Mouse (Mus musculus) stomach, embryonic 15.5 days (tissue): ENCODE results near the gene Fbxo47. TPM values are rescaled to one million over a fixed set of nuclear protein-coding genes. Genes with fewer than 3 reads are reported as not detected.

Experiments used
- ATAC-seq: fragments of 200-750 bp; cut with Nextera tagmentation; 2 replicates; pipeline ENCODE4 v1.8.0; 2017; ENCODE audit warnings: low read depth, moderate number of reproducible peaks, moderate TSS enrichment; ENCODE audit not compliant: insufficient read depth, low FRiP score
- H3K27ac ChIP-seq: fragments of 300-500 bp; sonication (generic); 2 replicates; pipeline ENCODE4 v1.5.1; 2015; ENCODE audit warnings: mild to moderate bottlenecking, inconsistent platforms
- H3K27me3 ChIP-seq: fragments of 300-500 bp; sonication (generic); replicated peaks from 2 replicates; pipeline ENCODE4 v1.6.1; 2015; ENCODE audit warnings: inconsistent platforms
- H3K36me3 ChIP-seq: fragments of 300-500 bp; sonication (generic); 2 replicates; pipeline ENCODE4 v1.6.1; 2015; ENCODE audit warnings: inconsistent platforms
- H3K4me1 ChIP-seq: fragments of 300-500 bp; sonication (generic); 2 replicates; pipeline ENCODE4 v1.6.1; 2015; ENCODE audit warnings: inconsistent platforms
- H3K4me2 ChIP-seq: fragments of 300-500 bp; sonication (generic); 2 replicates; pipeline ENCODE4 v1.6.1; 2015; ENCODE audit warnings: mild to moderate bottlenecking, inconsistent platforms
- H3K4me3 ChIP-seq: fragments of 300-500 bp; sonication (generic); replicated peaks from 2 replicates; pipeline ENCODE4 v1.5.1; 2015; ENCODE audit warnings: inconsistent platforms
- H3K9ac ChIP-seq: fragments of 300-500 bp; sonication (generic); 2 replicates; pipeline ENCODE4 v1.6.1; 2015; ENCODE audit warnings: inconsistent platforms
- H3K9me3 ChIP-seq: fragments of 300-500 bp; sonication (generic); 2 replicates; pipeline ENCODE4 v1.6.1; 2016; ENCODE audit warnings: inconsistent platforms
- WGBS: fragments of 180-500 bp; shearing (Covaris S2); methylation state at CpG from one replicate; pipeline ENCODE4 v1.1.7; 2015; 5-methylcytosine and 5-hydroxymethylcytosine counted together
- polyA plus RNA-seq: library from polyadenylated mRNA; unstranded; fragments of >200 nt; fragmentation: Nextera tagmentation; extraction: Ambion mirVana; gene quantifications from 2 replicates; pipeline ENCODE4 v1.2.1, GENCODE M21; 2015

Fbxo47 gene
- polyA plus RNA-seq, 1 experiment from 2014 or later: 0.65 TPM

DNA sequence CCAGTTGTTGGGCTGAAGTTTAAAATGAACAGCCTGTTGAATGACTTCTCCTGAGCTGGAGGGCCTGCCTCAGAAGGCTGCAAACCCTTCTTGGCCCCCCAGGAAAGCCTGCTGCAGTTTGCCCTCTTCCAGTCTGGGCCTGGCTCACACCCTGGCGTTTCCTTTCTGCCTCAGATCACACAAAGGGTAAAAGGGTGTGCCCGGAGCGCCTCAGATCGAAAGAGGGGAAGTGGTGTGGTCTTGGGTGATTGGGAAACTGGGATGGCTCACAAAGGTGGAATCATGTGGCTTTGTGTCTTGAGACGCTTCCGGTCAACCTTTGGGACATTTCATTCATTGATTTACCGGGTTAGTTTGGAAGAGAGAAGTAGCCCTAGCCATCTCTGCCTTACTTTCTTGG lies 57.5 kb downstream of the Fbxo47 start:
- H3K27me3 ChIP-seq: no peaks in the 10 kb centered on the region
- 0 out of 2 replicates have a peak overlapping the region, but pooled peaks have one; percentile 50 for H3K27ac ChIP-seq
- no peaks in the 10 kb centered on the region for H3K9me3 ChIP-seq
- H3K4me1 ChIP-seq: peaks cover 13% of the 10 kb centered on the region; the same call in 1 of the 2 replicates
- ATAC-seq: no peak
- peaks cover 34% of the 10 kb centered on the region for H3K36me3 ChIP-seq
- no peak overlapping the region for H3K9ac ChIP-seq
- 73% methylated on average over 7 of the region's 7 CpGs for WGBS
- H3K4me3 ChIP-seq: no peak overlapping the region
- no peak overlapping the region for H3K4me2 ChIP-seq

GRCm38 (mm10) chr11:97825971-97826370 lies 58.0 kb downstream of the Fbxo47 start:
- 68% methylated on average over 9 of the region's 9 CpGs for WGBS
- ATAC-seq: no peak
- 0 out of 2 replicates have a peak overlapping the region, but pooled peaks have one; percentile 50 for H3K27ac ChIP-seq

GRCm38 (mm10) chr11:97825295-97825694 lies 58.7 kb downstream of the Fbxo47 start:
- 79% methylated on average over 10 of the region's 10 CpGs for WGBS
- H3K27ac ChIP-seq: no peak overlapping the region
- no peak overlapping the region for H3K4me3 ChIP-seq
- H3K9ac ChIP-seq: no peak overlapping the region
- peaks cover 18% of the 10 kb centered on the region; the same call in 1 of the 2 replicates for H3K4me1 ChIP-seq
- ATAC-seq: no peak
- H3K27me3 ChIP-seq: no peaks in the 10 kb centered on the region
- no peaks in the 10 kb centered on the region for H3K9me3 ChIP-seq
- H3K36me3 ChIP-seq: peaks cover 37% of the 10 kb centered on the region
- no peak overlapping the region for H3K4me2 ChIP-seq

More at GRCm38 (mm10) chr11:97825971-97826370, 58.0 kb downstream of the Fbxo47 start:
- peaks cover 34% of the 10 kb centered on the region for H3K36me3 ChIP-seq
- no peak overlapping the region for H3K4me2 ChIP-seq
- H3K9ac ChIP-seq: no peak overlapping the region
- no peaks in the 10 kb centered on the region for H3K9me3 ChIP-seq
- H3K27me3 ChIP-seq: no peaks in the 10 kb centered on the region
- H3K4me1 ChIP-seq: peaks cover 13% of the 10 kb centered on the region; the same call in 1 of the 2 replicates
- H3K4me3 ChIP-seq: no peak overlapping the region

GRCm38 (mm10) chr11:97824895-97825294 lies 59.1 kb downstream of the Fbxo47 start:
- WGBS: 66% methylated on average over 6 of the region's 6 CpGs
- H3K4me2 ChIP-seq: no peak overlapping the region
- H3K36me3 ChIP-seq: peaks cover 39% of the 10 kb centered on the region
- peak overlapping the region; percentile 16; the same call in 1 of the 2 replicates for H3K27ac ChIP-seq
- peaks cover 18% of the 10 kb centered on the region; the same call in 1 of the 2 replicates for H3K4me1 ChIP-seq
- H3K4me3 ChIP-seq: no peak overlapping the region
- H3K9ac ChIP-seq: no peak overlapping the region
- H3K9me3 ChIP-seq: no peaks in the 10 kb centered on the region
- ATAC-seq: no peak
- no peaks in the 10 kb centered on the region for H3K27me3 ChIP-seq

DNA sequence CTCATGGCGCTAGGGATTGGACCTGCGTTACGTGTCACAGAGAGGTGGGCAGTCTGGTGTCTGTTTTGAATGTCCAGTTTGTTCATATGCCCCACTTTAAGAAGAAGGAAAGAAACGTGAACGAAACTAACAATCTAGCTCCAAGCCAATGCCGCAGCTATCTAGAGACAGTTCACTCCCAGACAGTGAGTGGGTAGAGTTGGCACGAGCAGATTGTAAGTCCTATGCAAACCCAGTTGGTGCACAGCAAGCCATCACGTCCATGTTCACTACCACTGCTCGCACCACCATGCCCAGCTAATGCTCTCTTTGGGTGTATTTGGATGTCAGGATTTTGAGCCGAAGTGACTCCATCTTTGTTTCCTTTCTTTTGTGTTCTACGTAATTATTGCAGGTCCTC lies 59.8 kb downstream of the Fbxo47 start:
- H3K4me1 ChIP-seq: peaks cover 22% of the 10 kb centered on the region
- ATAC-seq: no peak
- no peaks in the 10 kb centered on the region for H3K9me3 ChIP-seq
- H3K27me3 ChIP-seq: no peaks in the 10 kb centered on the region
- H3K4me3 ChIP-seq: no peak overlapping the region
- H3K27ac ChIP-seq: no peak overlapping the region
- no peak overlapping the region for H3K9ac ChIP-seq
- H3K36me3 ChIP-seq: peaks cover 41% of the 10 kb centered on the region
- 94% methylated on average over 11 of the region's 11 CpGs for WGBS
- no peak overlapping the region for H3K4me2 ChIP-seq

DNA sequence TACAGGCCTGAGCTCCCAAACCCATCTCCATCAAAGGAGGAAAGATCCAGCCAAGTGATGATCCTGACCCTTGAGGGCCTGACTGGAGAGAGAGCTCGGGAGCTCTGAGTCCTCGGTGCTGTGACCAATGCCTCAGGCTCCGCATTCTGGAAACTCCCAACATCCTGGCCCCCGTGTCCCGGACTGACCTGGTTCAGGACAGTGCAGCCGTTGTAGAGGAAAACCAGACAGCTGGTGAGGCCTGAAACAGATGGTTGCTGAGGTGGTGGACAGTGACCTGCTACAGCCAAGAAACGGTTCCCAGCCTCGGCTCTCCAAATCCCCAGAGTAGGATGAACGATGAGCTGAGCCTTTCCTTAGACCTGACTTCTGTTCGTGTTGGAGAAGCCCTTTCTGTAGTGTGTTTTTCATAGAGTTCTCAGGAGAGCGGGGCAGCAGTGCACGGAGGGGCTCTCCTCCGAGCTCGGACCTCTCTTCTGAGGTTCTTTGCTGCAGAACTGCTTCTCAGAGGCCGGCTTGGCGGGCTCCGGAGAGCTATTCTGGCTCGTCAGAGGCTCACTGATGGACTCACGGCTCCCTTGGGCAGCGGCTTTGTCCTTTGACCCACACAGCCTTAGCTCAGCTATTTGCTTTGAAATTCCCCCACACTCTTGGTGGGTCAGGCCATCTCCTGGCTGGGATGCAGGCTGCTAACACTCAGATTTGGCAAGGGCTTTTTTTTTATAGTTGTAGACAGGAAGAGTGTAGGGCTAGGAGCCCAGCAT lies 60.9 kb downstream of the Fbxo47 start:
- H3K27ac ChIP-seq: no peak overlapping the region
- no peak for ATAC-seq
- H3K9me3 ChIP-seq: no peaks in the 10 kb centered on the region
- 75% methylated on average over 20 of the region's 20 CpGs for WGBS
- H3K4me2 ChIP-seq: no peak overlapping the region
- H3K4me1 ChIP-seq: peaks cover 33% of the 10 kb centered on the region
- no peaks in the 10 kb centered on the region for H3K27me3 ChIP-seq
- H3K4me3 ChIP-seq: no peak overlapping the region
- no peak overlapping the region for H3K9ac ChIP-seq
- H3K36me3 ChIP-seq: peaks cover 41% of the 10 kb centered on the region

DNA sequence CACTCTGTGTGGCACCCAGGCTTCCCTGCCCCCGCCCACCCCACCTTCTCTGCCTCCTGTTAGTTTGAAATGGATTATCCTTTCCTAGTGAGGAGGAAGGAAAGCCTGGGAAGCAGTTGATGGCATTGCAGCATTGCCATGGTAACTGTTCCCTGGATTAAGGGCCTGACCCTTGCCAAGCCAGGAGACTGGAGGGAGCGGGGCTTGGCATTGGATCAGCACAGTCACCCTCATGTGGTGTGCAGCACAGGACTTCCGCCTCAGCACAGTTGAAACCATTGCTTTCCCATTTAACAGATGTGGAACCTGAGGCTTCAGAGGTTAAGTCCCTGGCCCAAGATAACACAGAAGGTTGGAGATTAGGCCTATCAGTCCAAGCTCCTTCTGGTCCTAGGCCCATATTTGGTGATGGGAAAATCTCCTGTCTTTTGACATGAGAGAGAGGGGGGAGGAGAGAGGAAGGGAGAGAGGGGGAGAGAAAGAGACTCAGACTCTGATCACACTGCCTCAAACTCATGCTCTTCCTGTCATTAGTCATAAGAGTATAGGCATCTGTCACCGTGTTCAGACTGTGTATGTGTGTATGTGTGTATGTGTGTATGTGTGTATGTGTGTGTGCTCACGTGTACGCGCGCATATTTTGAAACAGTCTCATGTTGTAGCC lies 62.4 kb downstream of the Fbxo47 start:
- WGBS: 88% methylated on average over 8 of the region's 8 CpGs
- H3K27me3 ChIP-seq: no peaks in the 10 kb centered on the region
- H3K4me3 ChIP-seq: no peak overlapping the region
- no peak overlapping the region; the same call in 1 of the 2 replicates for H3K27ac ChIP-seq
- peaks cover 46% of the 10 kb centered on the region for H3K4me1 ChIP-seq
- no peak overlapping the region for H3K4me2 ChIP-seq
- H3K9me3 ChIP-seq: no peaks in the 10 kb centered on the region
- peaks cover 38% of the 10 kb centered on the region for H3K36me3 ChIP-seq
- H3K9ac ChIP-seq: no peak overlapping the region
- ATAC-seq: no peak

DNA sequence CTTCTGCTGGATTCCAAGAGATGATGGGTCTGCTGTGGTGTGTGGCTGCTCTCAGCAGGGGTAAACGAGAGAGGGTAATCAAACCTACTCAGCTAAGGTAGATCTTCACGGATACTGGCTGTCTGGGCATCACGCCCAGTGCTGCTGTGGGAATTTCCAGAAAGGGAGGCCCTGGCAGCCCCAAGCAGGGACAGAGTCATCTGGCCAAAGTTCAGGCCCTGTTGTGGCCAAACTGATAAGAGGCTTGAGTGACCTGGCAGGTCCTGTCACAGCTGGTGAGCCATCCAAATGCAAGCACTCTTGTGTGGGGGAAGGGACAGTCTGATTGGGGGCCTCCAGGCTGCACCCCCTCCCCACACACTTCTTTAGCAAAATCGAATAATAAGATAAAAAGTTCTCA lies 63.1 kb downstream of the Fbxo47 start:
- ATAC-seq: no peak
- Histone ChIP-seq H3K4me1 (peaks cover 53% of the 10 kb centered on the region), H3K9ac (no peak overlapping the region)

DNA sequence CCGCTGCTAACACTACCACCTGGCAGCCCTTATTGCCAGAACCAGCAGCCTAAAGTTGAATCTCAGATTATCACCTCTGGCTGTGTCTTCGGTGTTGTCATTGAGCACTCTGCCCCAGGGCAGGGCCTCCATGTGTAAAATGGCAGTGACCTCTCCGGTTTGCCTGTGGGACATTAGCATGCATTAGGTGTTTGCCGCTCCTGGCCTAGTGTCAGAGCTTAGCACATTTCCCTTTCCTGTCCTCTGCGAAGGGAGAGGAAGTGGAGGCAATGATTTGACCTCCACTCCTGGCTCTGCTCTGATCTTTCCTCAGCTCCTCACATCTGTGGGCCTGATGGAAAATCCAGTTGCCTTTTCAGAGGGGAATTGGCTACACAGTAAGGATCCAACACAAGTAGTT lies 64.0 kb downstream of the Fbxo47 start:
- Histone ChIP-seq H3K9ac (no peak overlapping the region), H3K36me3 (peaks cover 42% of the 10 kb centered on the region), H3K4me1 (peaks cover 53% of the 10 kb centered on the region), H3K27me3 (no peaks in the 10 kb centered on the region), H3K4me2 (no peak overlapping the region), H3K27ac (no peak overlapping the region), H3K4me3 (no peak overlapping the region), H3K9me3 (no peaks in the 10 kb centered on the region)
- no peak for ATAC-seq
- WGBS: 76% methylated on average over 5 of the region's 5 CpGs

More for the DNA sequence above, 63.1 kb downstream of the Fbxo47 start:
- WGBS: 54% methylated on average over 4 of the region's 4 CpGs
- Histone ChIP-seq H3K36me3 (peaks cover 42% of the 10 kb centered on the region), H3K4me3 (no peak overlapping the region), H3K9me3 (no peaks in the 10 kb centered on the region), H3K27me3 (no peaks in the 10 kb centered on the region), H3K4me2 (no peak overlapping the region), H3K27ac (no peak overlapping the region; the same call in 1 of the 2 replicates)

- WGBS: 59% methylated on average over 4 of the region's 4 CpGs
- Histone ChIP-seq H3K27me3 (no peaks in the 10 kb centered on the region), H3K27ac (0 out of 2 replicates have a peak overlapping the region, but pooled peaks have one; percentile 65), H3K9me3 (no peaks in the 10 kb centered on the region), H3K4me3 (no peak overlapping the region), H3K4me1 (peaks cover 51% of the 10 kb centered on the region), H3K9ac (no peak overlapping the region), H3K36me3 (peaks cover 38% of the 10 kb centered on the region), H3K4me2 (no peak overlapping the region)
- no peak for ATAC-seq
Observed at GRCm38 (mm10) chr11:97819102-97819501, 64.9 kb downstream of the Fbxo47 start.

- H3K9ac ChIP-seq: no peak overlapping the region
- no peak overlapping the region for H3K4me2 ChIP-seq
- no peak overlapping the region for H3K4me3 ChIP-seq
- WGBS: 13% methylated on average over 4 of the region's 4 CpGs
- peaks cover 57% of the 10 kb centered on the region for H3K4me1 ChIP-seq
- H3K36me3 ChIP-seq: peaks cover 35% of the 10 kb centered on the region
- H3K27ac ChIP-seq: peak overlapping the region; percentile 65; the same call in 1 of the 2 replicates
- ATAC-seq: peak; percentile 44; the same call in 1 of the 2 replicates
- no peaks in the 10 kb centered on the region for H3K27me3 ChIP-seq
- no peaks in the 10 kb centered on the region for H3K9me3 ChIP-seq
Observed at GRCm38 (mm10) chr11:97818571-97818970, 65.4 kb downstream of the Fbxo47 start.

DNA sequence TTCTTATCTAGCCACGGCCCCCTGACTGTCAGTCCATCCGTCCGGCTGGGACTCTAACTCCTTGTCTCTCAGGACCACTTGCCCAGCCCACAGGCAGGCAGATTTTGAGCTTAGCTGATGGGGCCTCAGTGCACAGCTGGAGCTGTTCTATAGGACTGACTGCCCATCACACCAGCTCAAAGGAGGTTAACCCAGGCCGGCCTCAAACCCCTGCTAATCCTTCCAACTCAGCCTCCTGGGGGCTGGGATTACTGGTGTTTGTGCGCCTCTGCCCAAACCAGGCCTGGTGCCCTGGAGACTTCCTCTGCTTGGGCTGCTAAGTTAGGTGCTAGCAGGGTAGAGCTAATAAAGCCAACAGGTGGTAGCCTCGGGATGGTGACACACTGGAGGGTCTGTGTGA lies 66.0 kb downstream of the Fbxo47 start:
- Histone ChIP-seq H3K27me3 (no peaks in the 10 kb centered on the region), H3K9ac (no peak overlapping the region), H3K4me3 (no peak overlapping the region), H3K9me3 (no peaks in the 10 kb centered on the region), H3K36me3 (peaks cover 30% of the 10 kb centered on the region), H3K27ac (peak overlapping the region; percentile 65; the same call in 1 of the 2 replicates), H3K4me2 (peak overlapping the region; percentile 17; the same call in 1 of the 2 replicates), H3K4me1 (peaks cover 62% of the 10 kb centered on the region)
- ATAC-seq: no peak
- 53% methylated on average over 6 of the region's 6 CpGs for WGBS
